Mouse (Mus musculus): ENCODE measurements at regions not wholly inside any gene's neighbourhood (a gene's known extent, or its start where the extent isn't known, plus 50 kb on each side); places are given as distances from the start of the nearest gene placed in this dataset.

- no peak for TF ChIP-seq POLR2A (IDR thresholded peaks at IDR 0.05; ENCODE audit: low read depth, low read length)
- no peak for TF ChIP-seq CTCF (IDR thresholded peaks at IDR 0.05; ENCODE audit: extremely low read depth, insufficient read length, insufficient replicate concordance, low read depth, low read length)
Measured at GRCm38 (mm10) chr2:180395279-180396034, 60.6 kb upstream of the Slco4a1 start.

Measured in small intestine, adult 2 months (tissue).